Mouse (Mus musculus) lung, adult 18-20 months (tissue): ENCODE measurements at regions not wholly inside any gene's neighbourhood (a gene's known extent, or its start where the extent isn't known, plus 50 kb on each side); places are given as distances from the start of the nearest gene placed in this dataset.

ENCODE experiments used
- DNase-seq, 2 experiments: peaks; one replicate each; pipeline ENCODE4 v3.0.0; 2022; ENCODE audit warnings: mixed read lengths in 2 of 2

DNA sequence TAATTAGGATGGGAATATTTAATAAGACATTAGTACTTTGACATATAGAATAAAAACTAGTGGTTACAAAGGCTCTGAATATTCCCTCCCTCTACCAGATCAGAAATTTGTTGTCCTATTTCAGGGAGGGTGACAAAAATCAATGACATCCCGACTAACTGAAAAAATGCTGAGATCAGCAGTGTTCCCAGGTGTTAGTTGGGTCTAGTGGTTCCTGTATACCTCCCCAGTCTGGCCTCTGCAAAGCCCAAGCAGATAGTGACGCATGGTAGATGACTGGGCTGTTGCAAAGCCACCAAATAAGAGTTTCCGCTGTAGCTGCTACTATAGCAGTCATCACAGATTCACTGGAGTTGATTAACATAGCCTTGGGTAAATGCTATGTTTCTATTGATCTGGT lies 59.9 kb upstream of the Gm4791 start:
- DNase-seq: no peak

DNA sequence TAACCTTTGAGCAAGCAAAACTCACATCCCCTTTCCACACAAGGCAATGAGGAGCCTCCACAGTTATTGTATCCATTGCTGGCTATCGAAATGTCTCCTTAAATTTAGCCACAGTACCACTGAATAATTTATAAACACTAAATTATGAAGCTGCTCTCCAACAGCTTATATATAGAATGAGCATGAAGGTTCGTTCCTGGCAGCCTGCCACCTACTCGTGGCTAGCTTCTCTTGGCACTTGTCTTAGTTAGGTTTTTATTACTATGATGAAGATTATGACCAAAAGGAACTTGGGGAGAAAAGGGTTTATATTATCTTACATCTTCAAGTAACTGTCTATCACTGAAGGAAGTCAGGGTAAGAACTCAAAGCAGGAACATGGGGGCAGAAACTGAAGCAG lies 72.9 kb upstream of the Gm4791 start:
- no peak for DNase-seq

DNA sequence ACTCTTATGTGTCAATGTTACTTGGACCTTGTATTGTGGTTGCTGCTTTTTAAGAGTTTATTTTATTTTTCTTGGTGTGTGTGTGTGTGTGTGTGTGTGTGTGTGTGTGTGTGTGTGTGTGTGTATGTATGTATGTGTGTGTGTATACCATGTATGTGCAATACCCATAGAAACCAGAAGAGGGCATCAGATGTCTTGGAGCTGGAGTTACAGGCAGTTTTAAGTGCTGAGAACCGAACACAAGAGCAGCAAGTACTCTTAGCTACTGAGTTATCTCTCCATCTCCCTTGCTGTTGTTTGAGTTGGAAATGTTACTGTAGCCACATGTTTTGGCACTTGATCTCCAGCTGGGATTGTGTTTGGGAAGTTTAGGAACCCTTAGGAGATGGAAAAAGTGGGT lies 78.5 kb upstream of the Gm4791 start:
- no peak for DNase-seq

- no peak for DNase-seq
Measured at GRCm38 (mm10) chr9:46913238-46913637, 85.3 kb upstream of the Gm4791 start.

DNA sequence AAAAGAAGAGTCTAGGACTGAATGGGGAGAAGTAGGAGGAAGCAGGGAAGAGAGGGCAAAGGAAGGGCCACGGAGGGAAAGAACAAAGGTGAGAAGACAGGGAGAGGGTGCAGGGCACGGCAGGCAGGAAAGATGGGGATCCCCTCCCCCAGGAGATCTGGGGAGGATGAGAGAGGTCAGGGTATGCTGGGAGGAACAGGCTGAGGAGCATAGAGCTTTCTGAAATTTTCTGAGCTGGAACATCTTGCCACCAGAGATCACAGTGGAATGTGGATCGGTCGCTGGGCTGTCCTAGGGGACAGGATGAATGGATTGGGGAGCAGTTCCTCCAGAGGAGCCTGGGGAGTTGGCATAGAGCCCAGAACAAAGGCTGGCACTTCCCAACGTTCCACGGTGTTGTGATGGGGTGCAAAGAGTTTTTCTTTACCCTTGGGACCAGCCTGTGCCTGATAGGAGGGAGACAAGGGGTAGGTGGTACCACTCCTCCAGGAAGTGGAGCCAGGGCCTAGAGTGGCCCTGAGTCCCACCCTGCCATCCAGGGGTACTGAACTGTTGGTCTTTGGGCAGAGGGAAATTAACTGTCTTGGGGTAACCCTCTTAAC lies 89.0 kb upstream of the Gm4791 start:
- no peak for DNase-seq

GRCm38 (mm10) chr9:46905081-46905480 lies 93.5 kb upstream of the Gm4791 start:
- no peak for DNase-seq

GRCm38 (mm10) chr9:46903491-46904220 lies 94.9 kb upstream of the Gm4791 start:
- no peak for DNase-seq

GRCm38 (mm10) chr9:46899283-46899682 lies 99.3 kb upstream of the Gm4791 start:
- no peak for DNase-seq

DNA sequence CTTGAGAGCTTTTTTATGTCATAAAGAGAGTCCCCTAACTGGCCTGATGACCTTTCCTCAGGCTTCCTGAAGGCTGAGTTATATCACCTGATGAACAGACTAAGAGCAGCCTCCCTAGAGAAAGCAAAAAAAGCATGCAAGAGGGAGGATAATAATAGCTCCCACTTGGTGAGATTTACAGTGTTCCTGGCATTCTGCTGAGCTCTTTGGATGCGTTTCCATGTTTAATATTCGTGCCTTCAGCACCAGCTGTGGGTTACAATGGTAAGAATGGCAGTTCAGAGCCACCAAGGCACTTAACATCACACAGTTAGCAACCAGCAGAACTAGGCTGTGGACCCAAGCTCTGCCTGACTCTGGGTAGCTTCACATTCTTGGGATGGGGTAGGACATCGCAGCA lies 100.4 kb upstream of the Gm4791 start:
- no peak for DNase-seq

GRCm38 (mm10) chr9:46891829-46892228 lies 106.7 kb upstream of the Gm4791 start:
- no peak for DNase-seq

DNA sequence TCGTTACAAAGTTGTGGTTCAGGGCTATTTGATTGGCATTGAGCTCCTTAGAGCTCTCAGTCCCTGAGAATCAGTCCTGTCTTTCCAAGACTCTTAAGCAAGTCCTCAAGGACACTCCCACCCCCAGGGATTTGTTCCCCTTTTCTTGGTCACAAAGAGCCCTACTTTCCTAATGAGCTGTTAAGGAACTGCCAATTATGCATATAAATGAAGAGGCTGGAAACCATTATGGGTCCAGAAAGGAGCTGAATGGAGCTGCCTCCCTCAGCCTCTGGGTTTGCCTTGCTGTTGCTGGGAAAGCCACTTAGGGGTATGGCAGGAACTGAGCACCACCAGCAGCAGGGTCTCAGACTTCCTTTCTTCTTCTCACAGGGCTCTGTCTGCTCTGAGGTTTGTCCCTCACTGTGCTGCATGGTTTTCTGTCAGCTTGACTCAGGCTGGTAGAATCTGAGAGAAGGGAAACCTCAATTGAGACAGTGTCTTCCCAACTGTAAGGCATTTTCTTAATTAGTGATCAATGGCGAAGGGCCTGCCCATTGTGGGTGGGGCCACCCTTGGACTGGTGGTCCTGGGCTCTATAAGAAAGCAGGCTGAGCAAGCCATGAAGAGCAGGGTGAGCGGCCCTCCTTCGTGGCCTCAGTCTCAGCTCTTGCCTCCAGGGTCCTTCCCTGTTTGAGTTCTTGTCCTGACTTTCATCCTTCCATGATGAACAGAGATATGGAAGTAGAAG lies 108.4 kb upstream of the Gm4791 start:
- no peak for DNase-seq

GRCm38 (mm10) chr9:46871211-46871994 lies 127.1 kb upstream of the Gm4791 start:
- DNase-seq: no peak

GRCm38 (mm10) chr9:46863934-46864333 lies 134.6 kb upstream of the Gm4791 start:
- DNase-seq: no peak

DNA sequence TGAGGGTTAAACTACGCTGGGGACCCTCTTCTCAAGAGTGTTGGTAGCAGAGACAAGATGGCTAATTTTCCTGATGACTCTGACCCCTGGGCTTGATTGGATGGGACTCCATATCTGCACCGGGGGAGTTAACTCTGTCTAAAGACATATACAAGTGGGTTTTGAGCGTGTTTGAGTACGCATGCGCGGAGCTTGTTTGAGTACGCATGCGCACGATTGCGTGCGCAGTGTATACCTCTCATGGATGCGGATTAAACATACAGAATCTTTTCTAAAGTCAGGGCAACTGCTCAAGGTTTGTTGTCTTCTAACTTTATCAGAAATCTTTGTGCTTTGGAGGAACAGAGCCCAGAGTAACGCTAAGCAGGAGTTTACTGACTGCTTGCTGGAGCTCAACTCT lies 146.8 kb upstream of the Gm4791 start:
- DNase-seq: no peak

- DNase-seq: no peak
Measured at GRCm38 (mm10) chr9:46851336-46851735, 147.2 kb upstream of the Gm4791 start.

- no peak for DNase-seq
Measured at GRCm38 (mm10) chr9:46845276-46845675, 153.3 kb upstream of the Gm4791 start.

GRCm38 (mm10) chr9:46843781-46844180 lies 154.8 kb upstream of the Gm4791 start:
- DNase-seq: no peak

GRCm38 (mm10) chr9:46841571-46841970 lies 157.0 kb upstream of the Gm4791 start:
- DNase-seq: no peak

- DNase-seq: no peak
Measured at GRCm38 (mm10) chr9:46835261-46835660, 163.3 kb upstream of the Gm4791 start.

DNA sequence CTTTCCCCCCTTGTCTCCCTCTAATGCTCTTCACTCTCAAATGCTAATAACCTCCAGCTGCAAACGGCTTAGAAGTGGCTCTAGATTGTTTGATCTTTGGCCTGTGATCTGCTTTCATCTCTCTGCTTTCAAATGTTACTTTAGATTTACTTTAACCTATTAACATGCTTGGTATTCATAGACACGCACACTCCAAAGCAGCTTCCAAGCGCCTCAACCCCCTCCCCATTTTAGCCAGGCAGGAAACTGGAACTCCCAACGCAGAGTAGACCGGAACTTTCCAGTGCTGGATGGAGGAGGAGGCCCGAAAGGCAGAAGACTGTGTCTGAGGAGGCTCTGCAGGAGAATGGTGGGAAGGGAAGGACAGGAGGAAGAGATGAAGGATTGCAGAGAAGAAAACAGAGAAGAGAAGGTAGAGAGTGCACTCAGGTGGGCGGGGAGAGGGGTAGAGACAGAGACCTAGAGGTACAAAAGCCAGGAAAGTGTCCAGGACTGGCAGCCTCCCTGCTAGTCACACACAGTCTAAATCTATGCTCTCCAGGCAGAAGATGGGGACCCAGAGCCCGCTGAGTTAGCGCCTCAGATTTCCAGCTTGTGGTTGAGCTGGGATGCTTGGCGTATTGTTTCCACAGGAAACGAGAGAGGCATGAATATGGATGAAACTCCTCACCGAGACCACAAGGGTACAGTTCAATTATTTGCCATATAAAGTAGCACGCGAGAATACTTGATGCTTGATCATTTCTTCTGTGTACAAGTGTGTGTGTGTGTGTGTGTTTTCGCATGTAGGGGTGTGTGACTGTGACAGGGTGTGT lies 167.6 kb upstream of the Gm4791 start:
- DNase-seq: no peak

DNA sequence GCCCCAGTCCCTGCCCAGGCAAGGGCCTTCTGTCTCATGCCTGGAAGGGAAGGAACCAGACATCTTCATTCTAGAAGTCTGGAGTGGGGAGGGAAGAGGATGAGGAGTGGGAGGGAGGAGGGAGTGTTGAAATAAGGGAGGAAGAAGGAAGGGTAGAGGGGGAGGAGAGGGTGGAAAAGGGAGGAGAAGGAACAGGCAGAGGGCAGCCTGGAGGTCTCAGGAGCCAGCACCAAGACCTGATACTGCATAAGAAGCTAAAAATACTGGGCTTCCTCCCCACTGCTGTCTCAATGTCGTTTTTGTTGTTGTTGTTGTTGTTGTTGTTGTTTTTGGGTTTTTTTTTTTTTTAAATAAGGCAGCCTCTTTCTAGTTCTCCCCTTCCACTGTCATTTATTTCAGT lies 168.2 kb upstream of the Gm4791 start:
- DNase-seq: no peak

DNA sequence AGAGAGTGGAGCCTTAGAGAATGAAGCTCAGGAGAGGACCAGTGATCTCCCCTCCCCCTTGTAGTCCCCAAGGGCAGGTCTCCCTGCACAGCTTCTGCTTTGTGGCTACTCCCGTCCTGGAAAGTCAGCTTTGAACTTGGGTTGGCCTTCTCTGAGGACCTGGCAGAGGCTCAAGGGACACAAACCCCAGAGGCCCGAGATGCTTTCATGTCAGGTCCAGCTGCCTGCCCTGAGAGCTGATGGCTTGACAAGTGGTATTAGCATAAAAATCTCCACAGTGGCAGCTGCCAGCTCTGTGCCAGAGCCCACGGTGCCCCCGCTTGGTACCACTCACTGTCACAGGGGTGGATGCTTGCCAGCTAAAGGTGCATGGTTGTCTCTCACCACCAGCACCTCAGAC lies 173.8 kb upstream of the Gm4791 start:
- no peak for DNase-seq
